Mouse (Mus musculus) frontal cortex, postnatal 14 days (tissue): Measurements from ENCODE around the gene Tjp1.

Source experiments
- DNase-seq, 2 experiments: peaks; one replicate each; pipeline ENCODE4 v3.0.0; 2022; ENCODE audit warnings: low spot score in 2 of 2

Tjp1 gene

DNA sequence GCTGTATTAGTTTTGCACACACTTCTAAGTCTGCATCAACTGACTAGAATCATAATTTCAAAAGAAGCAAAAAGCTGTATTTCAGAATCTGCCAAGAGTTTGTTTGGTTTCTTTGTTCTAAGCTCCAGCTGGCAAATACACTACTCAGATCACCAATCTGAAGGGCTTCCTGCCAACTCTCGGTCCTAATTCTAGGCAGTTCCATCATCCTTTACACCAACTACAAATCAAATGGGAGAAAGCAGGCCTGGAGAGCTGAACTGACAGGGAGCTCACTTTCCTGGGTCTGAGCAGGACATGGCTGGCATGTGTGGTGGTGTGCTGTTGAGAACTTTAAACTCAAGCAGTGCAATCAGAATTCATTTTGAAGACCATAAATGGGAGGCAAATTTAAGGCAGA lies 170.0 kb downstream of the Tjp1 start:
- peak in 1 of 2 experiments; percentile 36 for DNase-seq

DNA sequence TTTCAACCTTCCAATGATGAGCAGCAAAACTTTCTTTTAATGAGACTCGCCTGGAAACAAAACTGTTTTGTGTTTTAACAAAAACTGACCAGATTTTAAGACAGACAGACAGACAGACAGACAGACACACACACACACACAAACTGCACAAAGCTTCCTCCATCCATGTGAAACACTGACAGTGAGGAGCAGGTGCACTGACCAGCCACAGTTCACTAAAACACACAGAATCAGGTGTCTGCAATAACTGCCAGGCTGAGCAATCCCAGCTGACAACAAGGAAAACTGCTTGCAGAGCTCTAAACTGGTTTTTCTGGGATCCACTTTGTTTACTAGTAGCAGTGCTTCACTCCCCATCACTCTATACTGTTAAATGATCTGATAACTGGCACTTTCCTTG lies 171.4 kb downstream of the Tjp1 start:
- DNase-seq: no peak

DNA sequence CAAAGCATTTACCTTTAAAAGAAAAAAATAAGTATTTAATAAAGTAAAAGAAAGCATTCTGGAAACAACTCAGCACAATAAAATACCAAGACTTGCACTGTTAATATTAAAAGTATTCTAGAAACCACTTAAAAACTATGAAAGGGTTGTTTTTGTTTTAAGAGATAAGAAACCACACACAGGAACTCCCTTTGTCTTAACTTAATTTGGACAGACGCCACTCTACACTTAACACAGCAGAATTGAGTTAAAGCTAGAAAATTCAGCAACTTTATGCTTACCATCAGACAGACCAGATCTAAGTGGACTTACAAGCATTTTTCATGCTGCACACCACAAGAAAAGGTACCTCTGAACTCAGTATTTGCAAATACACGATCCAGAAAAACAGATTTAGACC lies 172.7 kb downstream of the Tjp1 start:
- no peak for DNase-seq

DNA sequence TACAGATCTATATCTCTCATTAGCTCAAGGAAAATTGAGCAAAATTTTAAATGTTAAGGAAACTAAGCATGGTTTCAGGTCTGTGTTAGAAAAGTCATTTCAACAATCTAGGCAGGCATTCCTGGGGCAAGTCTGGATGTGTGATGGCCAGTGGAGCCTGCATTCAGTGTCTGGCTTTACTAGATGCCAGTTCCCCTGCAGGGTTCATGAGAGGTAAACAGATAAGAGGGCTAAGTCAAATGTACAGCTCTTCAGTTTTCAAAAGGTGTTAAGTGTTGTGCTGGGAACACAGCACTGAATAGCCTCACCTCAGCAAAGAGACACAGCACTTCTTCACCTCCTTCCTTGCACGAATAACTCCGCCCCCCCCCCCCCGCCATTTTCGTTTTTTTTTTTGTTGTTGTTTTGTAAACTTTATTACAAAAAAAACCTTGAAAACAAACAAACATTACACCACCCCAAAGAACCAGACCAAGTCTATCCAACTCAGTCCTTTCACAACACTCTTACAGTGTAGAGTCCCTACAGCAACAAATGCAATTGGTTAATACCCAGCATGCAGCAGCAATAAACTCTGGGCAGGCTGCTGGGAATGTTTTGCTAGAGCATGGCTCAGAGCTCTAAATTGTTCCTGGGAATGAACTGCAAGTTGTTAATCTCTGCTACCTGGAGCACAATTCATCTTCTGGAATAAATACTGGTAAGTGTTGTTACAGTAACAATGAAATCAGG lies 177.1 kb downstream of the Tjp1 start:
- no peak for DNase-seq

DNA sequence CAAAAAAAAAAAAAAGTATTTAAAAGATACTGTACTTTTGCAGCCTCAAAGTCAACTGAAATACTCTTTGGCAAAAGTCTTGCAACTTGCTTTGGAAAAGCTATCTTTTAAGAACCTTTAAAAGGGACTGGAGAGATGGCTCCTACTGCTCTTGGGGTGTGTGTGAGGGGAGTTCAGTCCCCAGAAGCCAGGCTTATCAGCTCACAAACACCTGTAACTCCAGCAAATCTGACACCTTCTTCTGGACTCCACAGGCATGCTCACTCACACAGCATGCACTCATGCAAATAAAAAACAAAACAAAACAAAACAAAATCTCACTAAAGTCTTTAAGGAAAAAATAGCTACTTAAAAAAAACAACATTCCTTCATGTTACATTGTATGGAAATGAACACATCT lies 179.0 kb downstream of the Tjp1 start:
- DNase-seq: no peak

DNA sequence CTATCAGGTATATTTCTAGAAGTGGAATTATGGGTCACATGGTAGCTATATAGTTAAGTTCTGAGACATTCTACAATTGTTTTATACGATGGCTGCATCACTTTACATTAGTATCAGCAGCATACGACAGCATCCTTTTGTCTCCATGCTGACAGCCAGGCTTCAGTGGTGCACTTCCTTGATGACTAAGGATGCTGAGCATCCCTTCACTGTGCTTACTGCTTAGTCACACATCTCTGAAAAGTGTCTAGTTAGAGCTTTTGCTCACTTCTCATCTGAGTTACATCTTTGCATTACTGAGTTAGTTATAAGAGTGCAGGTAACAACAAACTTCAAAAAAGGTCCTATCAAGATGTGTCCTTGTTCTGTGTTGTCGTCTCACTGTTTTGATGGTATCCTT lies 182.3 kb downstream of the Tjp1 start:
- DNase-seq: no peak

DNA sequence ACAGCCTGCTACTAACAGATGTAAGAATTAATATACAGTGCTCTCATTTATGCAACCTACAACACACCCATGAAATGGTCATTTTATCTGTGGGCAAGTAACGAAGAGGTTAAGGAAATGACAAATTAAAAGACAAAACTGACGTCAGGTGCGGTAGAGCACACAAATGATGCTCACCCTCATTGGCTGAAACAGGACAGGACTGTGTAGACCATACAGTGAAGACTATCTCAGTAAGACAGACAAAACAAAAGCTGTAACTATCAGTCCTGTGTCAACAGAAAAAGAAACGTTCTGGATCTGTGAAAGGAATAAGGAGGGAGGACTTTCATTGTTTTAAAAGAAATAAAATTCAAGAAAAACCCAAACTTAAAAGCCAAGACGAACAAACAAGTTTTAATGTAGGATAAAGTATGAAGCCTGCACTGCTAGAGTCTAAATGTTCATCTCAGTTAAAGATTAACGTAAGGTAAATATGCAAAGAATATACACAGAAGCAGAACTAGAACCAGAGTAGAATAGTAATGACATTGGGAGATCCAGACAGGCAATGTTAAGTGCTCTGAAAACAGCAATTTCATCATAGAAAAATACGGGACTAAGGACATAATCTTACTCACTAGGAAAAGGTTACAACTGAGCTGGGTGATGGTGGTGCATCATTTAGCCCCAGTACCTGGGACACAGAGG lies 189.9 kb downstream of the Tjp1 start:
- no peak for DNase-seq

DNA sequence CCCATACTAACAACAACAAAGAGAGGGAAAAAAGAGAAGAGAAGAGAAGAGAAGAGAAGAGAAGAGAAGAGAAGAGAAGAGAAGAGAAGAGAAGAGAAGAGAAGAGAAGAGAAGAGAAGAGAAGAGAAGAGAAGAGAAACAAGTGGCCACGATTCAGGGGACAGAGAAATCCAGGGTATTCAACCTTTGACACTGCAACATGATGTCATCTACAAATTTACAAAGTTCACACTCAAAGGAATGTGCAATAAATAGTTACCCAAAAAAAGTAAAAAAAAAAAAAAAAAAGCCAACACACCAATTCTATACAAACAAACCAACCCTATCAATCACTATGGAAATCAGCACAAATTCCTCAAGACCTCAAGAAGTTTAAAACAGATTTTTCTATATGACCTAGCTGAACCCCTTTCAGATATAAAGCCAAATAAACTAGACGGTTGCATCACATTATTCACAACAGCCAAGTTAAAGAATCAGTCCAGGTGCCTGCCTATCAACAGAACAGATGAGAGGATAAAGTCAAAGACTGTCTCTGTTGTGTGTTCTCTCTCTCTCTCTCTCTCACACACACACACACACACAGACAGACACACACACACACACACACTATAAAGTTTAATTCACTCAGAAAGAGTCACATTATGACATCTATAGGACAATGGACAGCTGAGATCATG lies 194.4 kb downstream of the Tjp1 start:
- no peak for DNase-seq

DNA sequence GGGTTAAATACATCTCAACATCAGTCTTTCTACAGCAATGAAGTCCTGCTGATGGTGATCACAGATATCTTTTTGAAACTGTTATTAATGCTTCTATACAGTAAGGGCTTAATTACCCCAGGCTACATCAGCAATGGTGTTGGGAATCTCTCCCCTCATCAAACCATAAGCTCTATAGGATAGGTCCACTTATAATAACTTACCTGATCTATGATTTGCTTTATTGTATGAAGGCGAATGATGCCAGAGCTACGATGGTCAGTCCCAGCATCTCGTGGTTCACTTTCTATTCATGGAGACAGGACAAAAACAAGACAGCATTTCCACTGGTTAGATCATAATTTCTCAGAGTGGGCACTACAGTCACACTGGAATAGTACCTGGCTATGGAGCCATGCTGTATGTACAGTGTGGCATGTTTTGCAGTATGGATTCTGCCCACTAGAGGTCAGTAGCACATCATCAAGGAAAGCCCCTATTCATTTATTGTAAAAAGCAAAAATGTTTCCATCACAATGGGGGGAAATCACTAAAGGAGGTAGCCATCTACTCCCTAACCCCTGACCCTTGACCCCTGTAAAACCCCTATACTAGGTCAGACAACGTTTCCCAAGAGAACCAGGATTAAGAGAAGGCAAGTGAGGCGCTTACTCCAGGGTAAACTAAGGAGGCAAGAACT lies 208.4 kb downstream of the Tjp1 start:
- DNase-seq: peak in 1 of 2 experiments; percentile 68

DNA sequence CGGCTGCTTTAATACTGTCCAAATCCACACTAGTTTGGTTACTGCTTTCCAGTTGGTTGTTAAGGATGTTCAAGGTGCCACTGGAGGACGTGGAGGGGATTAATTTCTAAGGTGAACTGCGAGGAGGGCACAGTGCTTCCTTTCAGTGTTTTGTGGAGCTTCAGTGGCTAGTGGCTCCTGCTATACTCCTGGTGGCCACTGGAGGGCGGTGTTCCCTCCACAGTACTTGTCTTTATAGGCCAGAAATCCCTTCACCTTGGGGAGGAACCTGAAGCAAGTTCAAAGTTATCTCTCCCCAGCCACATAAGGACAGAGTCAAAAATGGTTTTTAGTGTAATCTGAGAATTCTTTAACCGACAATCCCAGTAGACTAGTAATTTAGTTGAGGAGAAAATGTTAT lies 210.2 kb downstream of the Tjp1 start:
- DNase-seq: peak in 1 of 2 experiments; percentile 63

DNA sequence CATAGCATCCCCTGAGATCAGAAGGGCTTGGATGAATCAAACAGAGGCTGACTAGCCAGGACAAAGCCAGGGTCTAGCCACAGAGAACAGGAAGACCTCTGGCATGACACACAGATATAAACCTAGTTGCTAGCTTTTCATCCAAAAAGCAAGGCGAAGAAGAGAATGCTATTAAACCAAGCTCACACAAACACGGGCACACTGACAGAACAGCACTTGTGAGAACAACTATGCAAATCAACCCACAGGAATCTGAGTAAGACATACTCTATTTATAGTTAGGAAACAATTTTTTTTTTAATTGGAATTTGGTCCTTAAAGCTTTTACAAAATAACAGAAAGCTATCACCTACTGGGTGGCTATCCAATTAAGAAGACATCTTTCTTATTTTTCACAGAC lies 212.4 kb downstream of the Tjp1 start:
- no peak for DNase-seq

DNA sequence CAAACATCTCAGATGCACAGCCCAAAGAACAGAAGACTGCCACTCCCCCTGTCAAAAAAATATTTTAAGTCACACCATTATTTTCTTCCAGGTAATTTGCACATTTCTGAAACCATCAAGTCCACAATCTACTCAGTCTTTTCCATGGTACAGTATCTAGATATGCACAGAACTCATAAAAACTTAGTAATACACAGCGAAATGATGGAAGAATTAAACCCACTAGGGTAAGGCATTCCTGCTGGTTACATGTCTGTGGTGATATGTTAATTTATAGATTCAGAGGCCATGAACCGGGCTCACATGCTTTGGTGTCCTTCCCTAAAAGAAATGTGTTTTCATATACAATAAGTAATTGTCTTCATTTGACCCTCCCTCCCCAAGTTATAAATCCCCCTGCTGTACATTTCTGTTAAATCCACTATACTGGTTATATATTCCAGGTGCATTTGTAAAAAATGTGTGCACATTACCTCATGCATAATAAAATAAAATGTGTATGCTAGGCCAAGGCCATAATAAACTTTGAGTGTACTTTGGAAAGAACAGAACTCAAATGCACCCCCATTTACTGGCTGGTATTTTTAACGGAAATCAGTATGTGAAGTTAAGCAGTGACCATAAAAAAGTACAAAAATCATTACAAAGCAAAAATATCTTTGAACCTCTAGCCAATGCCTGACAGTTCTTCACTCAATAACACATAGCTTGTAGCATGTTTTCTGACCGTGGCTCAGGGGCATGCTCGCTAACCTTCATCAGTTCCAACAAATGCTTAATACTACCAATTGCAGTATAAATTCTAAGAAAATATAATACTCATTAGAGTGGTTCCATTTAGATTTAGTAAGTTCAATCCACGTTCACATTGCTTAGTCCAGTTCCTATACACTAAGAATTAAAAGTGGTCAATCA lies 230.6 kb downstream of the Tjp1 start:
- no peak for DNase-seq

DNA sequence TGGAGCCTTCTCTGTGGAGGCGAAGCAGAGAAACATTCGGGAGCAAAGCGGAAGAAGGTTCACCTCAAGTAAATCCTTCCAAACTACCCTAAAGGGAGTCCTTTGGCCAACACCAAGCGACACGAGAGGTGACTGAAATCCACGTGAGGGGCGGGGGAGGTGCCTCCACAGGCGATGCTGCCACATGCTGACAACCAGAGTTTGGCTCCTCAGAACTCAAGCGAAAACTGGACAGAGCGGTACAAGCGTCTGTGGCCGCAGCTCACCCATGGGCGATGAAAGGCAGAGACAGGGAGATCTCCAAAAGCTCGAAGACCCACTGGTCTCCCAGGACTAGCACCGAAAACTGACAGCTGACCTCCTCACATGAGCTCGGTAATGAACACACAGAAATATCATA lies 244.7 kb downstream of the Tjp1 start:
- DNase-seq: no peak

DNA sequence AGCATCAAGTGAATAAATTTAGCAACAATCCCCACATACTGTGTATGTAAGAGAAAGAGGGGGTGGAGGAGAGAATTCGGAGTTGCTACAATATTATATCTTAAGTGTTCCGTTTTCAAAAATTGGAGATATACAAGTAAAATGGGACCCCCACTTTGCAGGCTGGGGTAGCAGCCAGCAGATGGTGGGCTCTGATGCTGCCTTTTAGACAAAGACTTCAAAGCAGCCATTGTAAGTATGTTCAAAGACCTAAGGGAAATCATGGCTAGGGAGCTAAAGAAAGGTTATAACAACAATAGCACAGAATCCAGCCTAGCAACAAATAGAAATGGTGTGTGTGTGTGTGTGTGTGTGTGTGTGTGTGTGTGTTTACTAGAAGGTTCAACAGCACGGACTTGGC lies 245.6 kb downstream of the Tjp1 start:
- DNase-seq: no peak

DNA sequence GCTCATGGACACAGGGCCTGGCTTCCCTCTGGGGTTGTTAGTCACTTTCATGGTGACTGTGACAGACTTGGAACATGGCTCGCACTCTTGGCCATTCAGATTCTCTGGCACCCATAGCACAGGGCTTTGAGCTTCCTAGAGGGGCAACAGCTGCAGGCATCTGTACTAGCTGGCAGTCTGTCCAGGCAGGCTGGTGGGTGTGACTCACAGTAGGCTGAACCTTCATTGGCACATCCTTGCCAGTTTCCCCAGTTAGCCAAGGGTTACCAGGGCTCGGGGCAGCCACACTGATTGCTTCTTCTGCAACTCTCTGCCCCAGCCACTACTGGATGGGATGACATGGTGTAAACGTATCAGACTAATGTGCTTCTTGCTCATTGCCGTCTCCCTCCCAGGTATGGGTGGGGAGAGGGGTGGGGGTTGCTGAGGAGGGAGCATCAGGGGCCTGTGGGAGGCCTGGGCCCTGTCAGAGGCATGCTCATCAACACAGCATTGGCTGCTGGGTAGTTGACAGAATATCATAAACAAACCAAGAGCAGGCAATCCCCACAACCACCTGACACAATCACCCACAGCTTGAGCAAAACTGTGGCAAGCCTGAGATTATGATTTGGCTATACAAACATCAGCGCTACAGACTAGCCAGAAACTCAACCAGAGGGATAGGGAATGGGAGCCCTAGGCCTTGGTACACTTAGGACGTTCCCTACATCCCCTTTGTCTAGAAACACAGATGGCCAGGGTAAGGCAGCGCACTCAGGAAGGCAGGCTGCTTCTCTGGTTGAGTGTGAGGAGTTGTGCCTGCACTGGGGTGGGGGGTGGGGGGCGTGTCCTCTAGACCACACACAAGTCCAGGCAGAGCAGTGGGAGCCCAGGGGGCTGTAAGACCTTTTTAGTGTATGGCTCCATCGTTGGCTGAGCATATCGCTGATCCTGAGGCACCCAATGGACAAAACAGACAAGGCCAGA lies 246.4 kb downstream of the Tjp1 start:
- no peak for DNase-seq

DNA sequence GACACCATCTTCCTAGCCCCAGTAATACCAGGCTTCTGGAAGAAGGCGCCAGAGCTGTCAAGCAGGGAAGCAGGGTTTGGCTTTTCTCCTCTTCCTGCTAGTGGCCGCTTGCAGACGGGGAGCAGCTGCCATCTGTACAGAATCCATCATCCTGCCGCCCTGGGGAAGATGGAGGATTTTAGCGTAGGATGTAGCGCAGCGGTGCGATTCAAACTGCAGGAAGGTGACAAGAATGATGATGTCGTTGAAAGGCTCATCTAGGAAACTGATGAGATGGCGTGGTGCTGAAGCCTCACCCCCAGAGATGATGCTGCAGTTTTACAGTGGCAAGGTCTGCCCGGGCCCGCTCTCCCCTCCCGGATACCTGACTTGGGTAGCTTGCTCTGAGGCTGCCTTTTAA lies 248.3 kb downstream of the Tjp1 start:
- DNase-seq: no peak

DNA sequence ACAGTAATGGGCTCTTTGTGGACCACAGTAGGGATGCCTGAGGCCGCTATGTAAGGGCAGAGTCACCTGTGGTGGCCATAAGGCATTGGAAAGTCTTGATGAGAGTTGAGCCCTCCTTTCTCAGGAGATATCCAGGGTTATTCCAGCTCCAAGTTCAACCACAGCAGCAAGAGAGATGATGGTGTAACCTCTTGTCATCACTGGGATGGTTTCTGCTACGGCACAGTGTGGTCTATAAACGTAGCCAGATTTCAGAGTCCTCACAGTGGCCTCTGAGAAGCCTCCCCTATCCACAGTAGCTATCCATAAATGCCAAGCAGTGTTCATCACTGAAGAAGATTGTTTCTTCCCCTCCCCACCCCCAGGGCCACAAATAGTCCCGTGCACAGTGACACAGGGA lies 251.8 kb downstream of the Tjp1 start:
- DNase-seq: no peak

DNA sequence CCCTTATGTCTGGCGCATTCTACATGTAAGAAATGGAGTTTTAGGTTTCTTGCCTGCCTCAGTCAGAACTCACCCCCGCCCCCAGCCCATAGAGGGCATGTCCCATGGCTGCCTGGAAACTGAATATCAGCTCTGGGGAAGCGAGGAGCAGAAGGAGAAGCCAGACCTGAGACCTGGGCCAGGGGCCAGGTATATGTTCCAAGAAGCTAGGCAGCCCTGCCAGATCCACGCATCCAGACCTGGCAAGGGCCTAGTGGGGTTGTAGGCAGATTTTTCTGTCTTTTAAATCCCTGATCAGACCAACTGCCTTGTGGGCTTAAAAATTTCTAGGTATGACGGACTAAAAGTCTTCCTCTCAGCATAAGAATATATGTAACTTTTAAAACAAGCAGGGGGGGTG lies 253.4 kb downstream of the Tjp1 start:
- no peak for DNase-seq

DNA sequence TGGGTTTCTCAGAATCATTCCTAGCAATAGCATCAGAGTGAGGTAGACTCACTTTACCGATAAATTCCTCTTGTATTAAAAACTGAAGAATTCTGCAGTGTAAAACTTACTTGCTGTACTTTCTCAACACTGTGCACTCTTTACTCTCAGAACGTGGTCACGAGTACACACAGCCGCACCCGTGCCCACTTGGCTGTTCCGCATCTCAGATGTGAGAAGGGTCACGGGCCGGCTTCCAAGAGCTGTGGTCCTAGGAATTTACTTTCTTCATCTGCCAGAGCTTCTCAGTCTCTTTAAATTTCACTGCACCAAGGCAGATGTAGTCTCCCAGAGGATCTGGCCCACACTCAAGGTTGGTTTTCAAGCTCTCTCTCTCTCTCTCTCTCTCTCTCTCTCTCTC lies 277.9 kb downstream of the Tjp1 start:
- no peak for DNase-seq
